ENCODE assay signal across 9 mouse cellular contexts in genomic region chr3:103420621-103421274, GRCm38 (mm10).
A peak's percentile ranks its signal among the peaks of the same experiment; 100 is the strongest.
DNase-seq lines count a peak whose midpoint lies in the region; ATAC-seq lines count a peak whose summit lies in the region.
"Had no signal": no experiment of that assay in that cellular context is flagged by ENCODE, and none has a peak within 500 bp of the region (broad histone marks: within the 10 kb centered on the region; RNA-seq: fewer than 3 reads in every experiment).

No protein-coding gene starts in this region.

- H3K9me3 ChIP-seq in kidney, embryonic 15.5 days (replicated peaks): no peaks in the 10 kb centered on the region
- no peaks in the 10 kb centered on the region for H3K9me3 ChIP-seq in embryonic facial prominence, embryonic 12.5 days
- no peaks in the 10 kb centered on the region for H3K9me3 ChIP-seq in hindbrain, embryonic 15.5 days
- no peaks in the 10 kb centered on the region for H3K9me3 ChIP-seq in midbrain, embryonic 13.5 days

- no peak for ATAC-seq in kidney, embryonic 15.5 days (replicated peaks; ENCODE audit: low FRiP score)
- ATAC-seq in embryonic facial prominence, embryonic 12.5 days (ENCODE audit: insufficient number of reproducible peaks, insufficient read depth, low FRiP score, low TSS enrichment): no peak
- no peak for ATAC-seq in hindbrain, embryonic 15.5 days (ENCODE audit: low FRiP score, low read depth)
- ATAC-seq in midbrain, embryonic 13.5 days: peak; percentile 77
- no peak for ATAC-seq in megakaryocyte-erythroid progenitor cell, adult 5-6 weeks (replicated peaks; ENCODE audit: low FRiP score, low TSS enrichment, poor library complexity, severe bottlenecking)

- 45% methylated on average over 12 of the region's 12 CpGs for WGBS in kidney, embryonic 15.5 days
- 46% methylated on average over 12 of the region's 12 CpGs for WGBS in embryonic facial prominence, embryonic 12.5 days
- 27% methylated on average over 12 of the region's 12 CpGs for WGBS in hindbrain, embryonic 15.5 days
- 45% methylated on average over 12 of the region's 12 CpGs for WGBS in midbrain, embryonic 13.5 days

- H3K4me2 ChIP-seq in kidney, embryonic 15.5 days: peak overlapping the region; percentile 23; the same call in 1 of the 2 replicates
- no peak overlapping the region for H3K4me2 ChIP-seq in embryonic facial prominence, embryonic 12.5 days (replicated peaks)
- peak overlapping the region; percentile 12; the same call in 1 of the 2 replicates for H3K4me2 ChIP-seq in hindbrain, embryonic 15.5 days
- no peak overlapping the region for H3K4me2 ChIP-seq in midbrain, embryonic 13.5 days (replicated peaks)

- peaks cover 48% of the 10 kb centered on the region for H3K4me1 ChIP-seq in kidney, embryonic 15.5 days
- peaks cover 24% of the 10 kb centered on the region for H3K4me1 ChIP-seq in embryonic facial prominence, embryonic 12.5 days
- peaks cover 27% of the 10 kb centered on the region for H3K4me1 ChIP-seq in hindbrain, embryonic 15.5 days (replicated peaks)
- peaks cover 29% of the 10 kb centered on the region for H3K4me1 ChIP-seq in midbrain, embryonic 13.5 days (replicated peaks)

- peak overlapping the region; percentile 85 for H3K27ac ChIP-seq in kidney, embryonic 15.5 days
- H3K27ac ChIP-seq in embryonic facial prominence, embryonic 12.5 days: peak overlapping the region; percentile 73
- H3K27ac ChIP-seq in hindbrain, embryonic 15.5 days (replicated peaks): peak overlapping the region; percentile 47; the same call in 1 of the 2 replicates
- peak overlapping the region; percentile 72 for H3K27ac ChIP-seq in midbrain, embryonic 13.5 days

- no peaks in the 10 kb centered on the region for H3K36me3 ChIP-seq in kidney, embryonic 15.5 days
- H3K36me3 ChIP-seq in embryonic facial prominence, embryonic 12.5 days: no peaks in the 10 kb centered on the region
- no peaks in the 10 kb centered on the region for H3K36me3 ChIP-seq in hindbrain, embryonic 15.5 days
- H3K36me3 ChIP-seq in midbrain, embryonic 13.5 days: no peaks in the 10 kb centered on the region

- H3K27me3 ChIP-seq in kidney, embryonic 15.5 days: no peaks in the 10 kb centered on the region; the same call in 1 of the 2 replicates
- no peaks in the 10 kb centered on the region for H3K27me3 ChIP-seq in embryonic facial prominence, embryonic 12.5 days
- 0 out of 2 replicates have a peak, but pooled peaks cover 1% of the 10 kb centered on the region for H3K27me3 ChIP-seq in hindbrain, embryonic 15.5 days
- H3K27me3 ChIP-seq in midbrain, embryonic 13.5 days: no peaks in the 10 kb centered on the region

- H3K9ac ChIP-seq in kidney, embryonic 15.5 days: no peak overlapping the region
- no peak overlapping the region for H3K9ac ChIP-seq in embryonic facial prominence, embryonic 12.5 days
- no peak overlapping the region for H3K9ac ChIP-seq in hindbrain, embryonic 15.5 days
- no peak overlapping the region for H3K9ac ChIP-seq in midbrain, embryonic 13.5 days (replicated peaks)

- H3K4me3 ChIP-seq in kidney, embryonic 15.5 days (replicated peaks): no peak overlapping the region
- no peak overlapping the region for H3K4me3 ChIP-seq in embryonic facial prominence, embryonic 12.5 days
- H3K4me3 ChIP-seq in hindbrain, embryonic 15.5 days: no peak overlapping the region
- H3K4me3 ChIP-seq in midbrain, embryonic 13.5 days (replicated peaks): no peak overlapping the region

- DNase-seq in kidney, adult 9 months: no peak
- no peak for DNase-seq in spleen, postnatal 10 days (ENCODE audit: low spot score in 2 of 2)
- DNase-seq in frontal cortex, postnatal 25 days (ENCODE audit: low spot score in 2 of 2): no peak
- DNase-seq: cerebellum, adult 18-20 months had no signal

Comparison
In these comparisons a context has a peak if more than half of its experiments do, and no peak if none do; other contexts are left out.
1. H3K4me2 ChIP-seq: peak in kidney, embryonic 15.5 days (single experiment) and hindbrain, embryonic 15.5 days (single experiment); none in embryonic facial prominence, embryonic 12.5 days (single experiment) and midbrain, embryonic 13.5 days (single experiment).
2. Peak in every context shown above with its lines, with median percentiles within 50 percentile points of each other: H3K27ac ChIP-seq.